Mouse (Mus musculus) layer of hippocampus, postnatal 36 days (tissue): ENCODE measurements at regions not wholly inside any gene's neighbourhood (a gene's known extent, or its start where the extent isn't known, plus 50 kb on each side); places are given as distances from the start of the nearest gene placed in this dataset.

Experiments
- DNase-seq, 2 experiments: peaks; one replicate each; pipeline ENCODE4 v3.0.0; 2022

- no peak for DNase-seq
Observed at GRCm38 (mm10) chr13:29136231-29136630, 182.7 kb upstream of the Sox4 start.

- DNase-seq: no peak
Observed at GRCm38 (mm10) chr13:29127499-29127898, 174.0 kb upstream of the Sox4 start.

GRCm38 (mm10) chr13:29123477-29123876 lies 170.0 kb upstream of the Sox4 start:
- DNase-seq: no peak

- no peak for DNase-seq
Observed at GRCm38 (mm10) chr13:29121121-29121520, 167.6 kb upstream of the Sox4 start.

GRCm38 (mm10) chr13:29119357-29119756 lies 165.8 kb upstream of the Sox4 start:
- peak in 1 of 2 experiments; percentile 26 for DNase-seq

GRCm38 (mm10) chr13:29114998-29115495 lies 161.5 kb upstream of the Sox4 start:
- DNase-seq: no peak

DNA sequence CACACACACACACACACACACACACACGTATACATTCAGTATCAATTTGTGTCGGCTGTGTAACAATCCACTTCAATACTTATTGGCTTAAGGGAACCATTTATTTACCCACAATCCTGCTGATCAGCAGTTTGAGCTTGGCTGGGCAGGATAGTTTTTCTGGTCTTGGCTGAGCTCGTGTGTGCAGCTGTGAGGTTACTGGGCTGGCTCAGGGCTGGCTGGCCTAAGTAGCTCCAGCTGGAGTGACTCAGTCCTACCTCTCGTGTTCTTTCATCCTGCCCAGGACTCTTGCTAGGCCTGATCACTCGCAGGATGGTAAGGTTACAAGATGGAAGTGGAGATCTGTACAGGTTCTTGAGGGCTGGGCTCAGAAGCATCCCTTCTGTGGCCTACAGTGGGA lies 156.6 kb upstream of the Sox4 start:
- DNase-seq: no peak

- DNase-seq: no peak
Observed at GRCm38 (mm10) chr13:29109064-29109856, 155.7 kb upstream of the Sox4 start.

DNA sequence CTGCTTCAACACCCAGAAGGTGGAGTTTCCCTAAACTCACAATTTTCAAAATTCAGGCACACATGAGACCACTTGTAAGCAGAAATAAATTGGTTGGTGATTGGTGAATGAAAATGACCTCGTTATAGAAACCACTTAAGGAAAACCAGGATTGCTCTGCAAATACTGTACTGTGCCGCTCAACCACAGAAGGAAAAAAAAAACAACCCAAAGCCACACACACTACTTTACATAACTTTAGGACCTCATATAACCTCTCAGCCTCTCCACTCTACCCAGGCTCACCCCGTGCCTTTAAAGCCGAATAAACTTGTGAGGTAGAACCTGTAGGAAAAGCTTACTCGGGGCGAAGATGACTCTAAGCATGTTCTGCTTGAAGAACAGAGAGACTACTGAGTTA lies 154.7 kb upstream of the Sox4 start:
- no peak for DNase-seq

DNA sequence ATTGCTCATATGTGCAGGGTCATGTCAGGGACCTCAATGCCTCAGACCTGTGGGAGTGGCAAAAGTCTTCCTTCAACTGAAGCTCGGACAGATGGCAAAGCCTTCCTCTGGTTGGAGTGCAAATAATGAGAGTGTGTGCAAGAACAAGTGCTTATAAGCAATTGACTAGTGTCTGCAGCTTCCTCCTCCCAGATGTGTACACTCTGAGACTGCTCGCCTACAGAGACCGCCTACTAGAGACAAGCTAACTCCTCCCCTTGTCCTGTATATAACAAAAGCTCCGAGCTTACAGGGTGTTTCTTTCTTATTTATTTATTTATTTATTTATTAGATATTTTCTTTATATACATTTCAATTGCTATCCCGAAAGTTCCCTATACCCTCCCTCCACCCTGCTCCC lies 138.7 kb upstream of the Sox4 start:
- DNase-seq: no peak

GRCm38 (mm10) chr13:29086854-29087253 lies 133.3 kb upstream of the Sox4 start:
- no peak for DNase-seq

DNA sequence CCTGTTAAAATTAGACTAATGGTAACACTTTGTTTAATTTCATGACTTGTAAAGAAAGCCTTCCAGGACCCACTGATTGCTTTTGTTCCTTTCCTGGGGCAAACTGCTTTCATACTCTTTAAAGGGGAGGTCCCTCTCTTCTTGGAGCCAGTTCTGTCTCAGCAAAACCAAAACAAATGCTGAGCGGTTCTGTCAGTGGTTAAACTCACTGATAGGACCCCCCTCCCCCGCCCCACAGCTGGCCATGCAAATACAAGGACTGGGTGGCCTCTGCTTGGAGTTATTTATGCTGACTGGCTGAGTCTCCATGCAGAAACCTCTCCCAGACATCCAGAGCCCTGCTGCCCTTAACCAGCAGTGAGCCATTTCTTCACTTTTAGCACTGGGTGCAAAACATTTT lies 127.6 kb upstream of the Sox4 start:
- no peak for DNase-seq

DNA sequence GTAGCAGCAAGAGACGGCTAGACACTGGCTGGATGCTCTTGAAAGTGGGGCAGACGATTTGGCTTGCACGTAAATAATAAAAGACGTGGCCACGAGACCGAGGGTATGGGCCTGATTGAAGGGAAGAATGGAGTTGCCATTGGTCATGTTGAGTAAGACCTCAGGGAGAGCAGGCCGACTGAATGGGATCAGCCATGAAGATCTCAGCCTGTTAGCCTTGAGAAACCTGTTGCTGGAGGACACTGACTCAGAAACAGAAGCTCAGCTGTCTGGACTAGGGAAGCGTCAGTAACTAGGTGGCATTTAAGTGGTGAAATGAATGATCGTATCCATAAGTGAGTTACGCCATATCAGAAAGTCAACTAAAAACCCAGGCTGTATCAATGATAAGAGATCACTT lies 126.3 kb upstream of the Sox4 start:
- DNase-seq: no peak

GRCm38 (mm10) chr13:29073630-29074029 lies 120.1 kb upstream of the Sox4 start:
- no peak for DNase-seq

- no peak for DNase-seq
Observed at GRCm38 (mm10) chr13:29063924-29064323, 110.4 kb upstream of the Sox4 start.

- DNase-seq: no peak
Observed at GRCm38 (mm10) chr13:29058685-29059084, 105.2 kb upstream of the Sox4 start.

GRCm38 (mm10) chr13:29049730-29050129 lies 96.2 kb upstream of the Sox4 start:
- DNase-seq: no peak

DNA sequence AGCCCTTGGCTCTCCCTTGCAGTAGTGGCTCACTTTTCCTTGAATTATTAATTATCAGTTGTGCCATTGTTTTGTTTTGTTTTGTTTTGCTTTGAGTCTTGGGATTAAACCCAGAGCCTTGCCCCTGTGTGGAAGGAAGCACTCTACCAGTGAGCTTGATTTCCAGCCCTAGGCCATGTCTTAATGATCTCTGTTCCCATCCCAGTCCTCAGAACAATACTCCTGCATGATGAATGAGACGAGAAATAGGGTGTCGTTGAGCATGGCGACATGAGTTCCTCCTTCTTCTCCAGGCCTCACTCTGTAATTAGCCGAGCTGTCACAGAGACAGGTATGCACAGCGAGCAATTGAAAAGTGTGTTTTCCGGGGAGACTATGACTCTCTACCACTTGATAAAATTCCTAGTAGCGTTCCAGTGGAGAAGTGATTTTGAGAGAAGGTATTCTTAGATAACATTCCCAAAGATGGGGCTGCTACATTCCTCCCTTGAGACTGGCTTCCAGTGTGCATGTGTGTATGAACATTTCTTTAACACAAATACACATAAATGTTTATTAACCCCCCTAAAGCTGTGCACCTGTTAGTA lies 95.6 kb upstream of the Sox4 start:
- no peak for DNase-seq

DNA sequence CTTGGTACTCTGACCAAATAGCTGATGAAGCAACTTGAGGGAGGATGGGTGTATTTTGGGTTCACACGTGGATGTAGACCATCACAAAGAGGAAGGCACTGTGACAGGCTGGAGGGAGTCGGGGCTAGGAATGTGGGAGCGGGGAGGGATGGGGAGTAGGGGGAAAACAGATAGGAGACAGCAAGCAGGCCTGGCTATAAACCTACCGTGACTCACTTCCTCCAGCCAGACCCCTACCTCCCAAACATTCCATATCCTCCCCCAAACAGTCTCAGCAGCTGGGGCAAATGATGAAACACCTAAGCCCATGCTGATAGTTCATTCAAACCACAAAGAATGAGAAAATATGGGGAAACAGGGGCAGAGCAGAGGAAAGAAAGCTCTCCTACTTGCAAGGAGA lies 91.1 kb upstream of the Sox4 start:
- no peak for DNase-seq

GRCm38 (mm10) chr13:29040331-29040730 lies 86.8 kb upstream of the Sox4 start:
- no peak for DNase-seq

GRCm38 (mm10) chr13:29034904-29035303 lies 81.4 kb upstream of the Sox4 start:
- DNase-seq: no peak

GRCm38 (mm10) chr13:29034444-29034843 lies 80.9 kb upstream of the Sox4 start:
- DNase-seq: no peak

DNA sequence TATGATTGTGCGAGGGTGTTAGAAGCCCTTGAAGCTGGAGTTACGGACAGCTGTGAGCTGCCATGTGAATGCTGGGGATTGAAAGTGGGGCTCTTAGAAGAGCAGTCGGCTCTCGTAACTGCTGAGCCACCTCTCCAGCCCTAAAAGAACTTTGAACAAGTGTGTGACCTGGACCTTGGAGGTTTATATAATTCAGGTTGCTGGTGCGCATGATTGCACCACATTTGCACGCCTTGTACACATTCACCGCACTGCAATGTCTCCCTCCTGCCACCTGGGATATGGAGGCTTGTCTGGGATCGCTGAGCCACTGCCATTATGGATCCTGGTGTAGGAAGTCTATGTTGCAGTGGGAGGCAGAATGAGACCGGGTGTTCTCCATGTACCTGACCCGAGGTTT lies 73.6 kb upstream of the Sox4 start:
- no peak for DNase-seq

DNA sequence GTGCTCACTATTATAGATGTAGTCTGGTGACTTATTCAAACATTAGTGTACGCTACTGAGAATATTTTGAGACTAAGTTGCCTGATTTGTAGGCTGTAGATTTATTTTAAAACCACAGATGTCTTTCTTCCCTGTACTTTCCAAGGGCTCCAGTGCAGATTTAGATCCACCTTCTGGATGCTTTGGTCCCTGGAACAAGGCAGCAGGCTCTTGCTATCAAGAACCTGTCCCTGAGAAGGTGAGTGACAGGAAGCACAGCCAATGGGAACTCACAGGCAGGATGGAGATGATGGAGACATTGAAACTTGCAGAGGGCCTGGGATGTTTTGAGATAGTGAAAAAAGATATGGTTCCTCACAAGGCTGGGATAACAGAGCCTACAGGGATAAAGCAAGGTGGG lies 70.0 kb upstream of the Sox4 start:
- no peak for DNase-seq
